Mouse (Mus musculus) A20 (cell line): ENCODE data around the gene Cyp2j8.
"Not testable (repeated sequence)": the region's sequence is repeated elsewhere in the genome, so short reads cannot be mapped to it uniquely, and the experiment has no call there.

Experiments used
- DNase-seq: peaks from one replicate; pipeline ENCODE4 v3.0.0-alpha.2; 2011; ENCODE audit warnings: low read depth, low spot score

Gene Cyp2j8

DNA sequence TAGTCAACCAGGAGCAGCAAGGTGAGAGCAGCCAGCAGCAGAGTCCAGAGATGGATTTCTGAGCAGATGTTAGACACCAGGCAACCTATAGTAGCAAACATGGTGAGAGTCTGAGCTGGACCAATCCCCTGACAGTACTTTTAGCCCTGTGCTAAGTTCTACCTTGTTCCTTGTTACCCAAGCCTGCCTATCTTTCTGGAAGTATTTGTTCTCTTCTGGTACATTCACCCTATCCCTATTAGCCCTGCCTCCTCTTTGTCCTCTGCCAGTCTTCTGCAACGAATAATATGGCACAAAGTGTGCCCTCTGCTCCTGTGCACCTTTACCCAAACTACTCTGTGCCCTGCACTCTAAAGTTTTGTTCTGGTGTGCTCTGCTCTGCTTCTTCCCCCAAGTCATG, at the start of gene Cyp2j8:
Gene Cyp2j8, minus strand, starts transcription at position 101 of the 400 bp plus-strand sequence.
- DNase-seq = no peak

DNA sequence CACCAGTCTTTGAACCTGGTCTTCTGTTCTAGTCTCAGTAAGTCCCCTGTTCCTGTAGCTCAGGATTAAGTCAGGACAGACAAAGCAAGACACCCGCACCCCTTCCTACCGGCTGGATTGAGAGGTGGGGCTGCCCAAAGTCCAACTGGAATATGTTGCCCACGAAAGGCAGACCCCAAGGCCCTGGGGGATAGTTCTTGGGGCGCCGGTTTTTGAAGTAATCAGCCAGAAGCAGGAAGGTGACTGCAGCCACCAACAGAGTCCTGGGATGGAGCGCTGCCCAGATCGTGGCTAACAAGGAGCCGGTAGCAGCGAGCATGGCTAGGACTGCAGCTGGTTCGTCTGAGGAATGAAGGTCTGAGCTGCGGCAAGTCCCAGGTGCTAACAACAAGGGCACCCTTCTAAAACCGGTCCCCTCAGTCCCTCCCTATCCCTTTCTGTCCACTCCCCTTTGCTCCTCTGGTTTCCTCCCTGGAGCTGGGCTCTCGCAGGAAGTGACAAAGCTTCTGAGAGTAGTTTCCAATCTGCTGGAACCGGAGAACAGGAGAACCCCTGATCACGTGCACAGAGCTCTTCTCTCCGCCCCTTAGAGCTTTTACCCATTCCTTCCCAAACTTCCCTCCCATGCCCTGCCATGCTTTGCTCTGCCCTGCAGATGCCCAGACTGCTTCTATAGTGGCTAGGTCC, 46.1 kb upstream of the Cyp2j8 start, which contains the start of gene Cyp2j6:
Gene Cyp2j6, minus strand, starts transcription at position 529 of the 687 bp plus-strand sequence.
- DNase-seq = no peak

DNA sequence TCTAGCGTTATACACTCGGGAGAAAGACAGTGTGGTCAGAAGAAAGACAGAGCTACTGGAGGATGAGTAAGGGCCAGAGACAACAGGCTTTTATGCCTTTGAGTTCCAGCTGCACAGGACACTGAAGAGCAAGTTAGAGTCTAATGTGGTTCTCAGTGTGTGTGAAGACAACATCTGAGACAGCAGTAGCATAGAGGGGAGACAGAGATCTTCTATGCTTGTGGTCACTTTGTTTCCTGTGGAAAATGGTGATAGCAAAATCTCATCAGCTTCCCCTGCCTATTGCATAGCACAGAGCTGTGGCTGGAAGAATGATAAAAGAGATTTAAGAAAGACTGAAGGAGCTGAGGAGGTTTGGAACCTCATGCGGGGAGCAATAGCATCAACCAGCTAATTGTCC, 44.4 kb upstream of the Cyp2j8 start:
- no peak for DNase-seq

DNA sequence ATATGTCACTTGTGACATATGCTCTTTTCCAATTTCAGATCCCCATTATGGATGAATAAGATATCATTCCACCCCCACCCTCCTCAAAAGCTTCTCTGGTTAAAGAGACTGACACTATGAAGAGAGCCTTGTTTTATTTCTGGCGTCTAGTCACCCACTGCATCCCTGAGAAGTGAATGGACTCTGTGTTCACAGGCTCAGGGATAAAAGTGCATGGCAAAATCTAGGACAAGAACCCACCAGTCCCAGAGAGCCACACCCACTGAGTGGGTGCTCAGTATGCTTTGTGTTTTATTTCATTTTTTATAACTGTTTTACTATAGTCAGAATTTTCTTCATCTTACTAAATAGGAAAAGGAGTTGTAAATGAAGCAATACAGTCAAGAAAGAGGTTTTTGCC, 38.8 kb upstream of the Cyp2j8 start:
- no peak for DNase-seq

DNA sequence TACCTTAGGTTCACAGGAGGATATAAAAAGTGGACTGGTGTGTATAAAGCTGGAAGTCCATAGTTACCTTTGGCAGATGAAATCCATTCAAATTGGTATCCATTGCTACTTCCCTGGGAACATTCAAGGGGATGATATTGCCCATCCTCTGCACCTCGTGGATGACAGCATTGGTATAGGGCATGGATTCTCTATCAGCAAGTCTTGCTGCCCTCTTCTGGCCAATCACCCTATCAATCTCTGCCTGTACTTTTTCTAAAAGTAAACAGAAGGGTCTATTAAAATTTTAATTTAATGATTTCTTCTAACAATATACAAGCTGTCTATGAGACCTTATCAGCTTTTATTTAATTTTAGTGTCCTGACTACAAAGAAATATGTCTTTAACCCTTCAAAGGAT, 18.6 kb upstream of the Cyp2j8 start:
- no peak for DNase-seq

DNA sequence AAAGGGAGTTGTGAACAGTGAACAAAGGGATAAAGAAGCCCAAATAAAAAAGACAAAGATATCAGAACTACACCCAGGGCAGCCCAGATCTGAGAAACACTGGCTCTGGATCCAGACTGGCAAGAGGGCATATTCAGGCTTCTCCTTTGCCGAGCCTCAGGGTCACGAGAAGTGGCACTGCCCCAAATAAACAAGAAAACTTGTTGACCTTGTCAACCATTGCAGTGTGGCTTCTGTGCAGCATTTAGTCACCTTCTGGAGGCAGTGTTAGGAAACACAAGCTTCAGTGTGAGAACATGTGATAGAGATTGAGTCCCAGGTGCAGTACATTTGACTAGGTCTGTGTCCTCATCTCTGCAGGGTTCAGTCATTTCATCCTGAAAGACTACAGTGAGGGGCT, 15.1 kb upstream of the Cyp2j8 start:
- DNase-seq = no peak

DNA sequence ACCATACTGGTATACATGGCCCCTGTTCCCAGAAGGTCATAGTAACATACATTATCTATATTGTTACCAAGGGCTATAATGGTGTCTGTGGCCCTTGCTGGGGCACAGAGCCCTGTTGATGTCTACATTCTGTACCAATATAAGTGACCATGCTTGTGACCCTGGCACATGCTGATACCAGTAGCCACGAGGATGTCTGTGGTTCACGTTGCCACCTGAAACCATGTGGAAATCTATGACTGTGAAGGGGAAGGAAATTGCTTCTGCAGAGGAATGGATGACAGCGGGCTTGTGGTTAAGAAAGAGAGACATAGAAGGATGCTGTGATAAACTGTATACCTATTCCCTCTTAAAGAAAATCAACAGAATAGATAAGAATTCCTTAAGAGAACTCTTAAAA, 2.9 kb upstream of the Cyp2j8 start:
- no peak for DNase-seq

DNA sequence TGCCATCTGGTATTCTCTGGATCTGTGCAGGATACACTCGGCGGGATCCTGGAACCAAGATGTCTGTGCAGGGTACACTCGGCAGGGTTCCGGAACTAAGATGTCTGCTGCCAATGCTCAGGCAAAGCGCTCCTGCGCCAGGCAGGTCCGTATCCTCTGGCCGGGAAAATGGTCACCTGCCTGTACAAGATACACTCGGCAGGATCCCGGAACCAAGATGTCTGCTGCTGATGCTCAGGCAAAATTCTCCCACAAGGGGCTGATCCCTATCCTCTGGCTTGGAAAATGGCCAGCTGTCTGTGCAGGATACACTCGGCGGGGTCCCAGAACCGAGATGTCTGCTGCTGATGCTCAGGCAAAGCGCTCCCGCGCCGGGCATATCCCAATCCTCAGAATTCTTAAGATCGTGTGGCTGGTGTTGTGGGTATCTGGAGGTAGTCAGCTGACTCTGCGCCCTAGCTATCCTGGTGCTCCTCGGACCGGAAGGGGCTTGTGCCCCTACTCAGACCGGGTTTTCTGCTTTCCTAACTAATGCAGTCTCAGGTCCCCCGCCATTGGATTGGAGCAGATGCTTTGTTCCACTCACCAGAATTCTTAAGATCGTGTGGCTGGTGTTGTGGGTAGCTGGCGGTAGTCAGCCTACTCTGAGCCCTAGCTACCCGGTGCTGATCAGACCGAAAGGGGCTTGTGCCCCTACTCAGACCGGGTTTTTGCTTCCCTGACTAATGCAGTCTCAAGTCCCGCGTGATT, 43.7 kb downstream of the Cyp2j8 start:
- not testable (repeated sequence) for DNase-seq
